Mouse (Mus musculus): Measurements from ENCODE around the gene Taf1a. TPM values are rescaled to one million over a fixed set of nuclear protein-coding genes. Genes with fewer than 3 reads are reported as not detected.

Gene Taf1a
- polyA plus RNA-seq, 2 experiments, result 3.5 to 5.5 TPM

DNA sequence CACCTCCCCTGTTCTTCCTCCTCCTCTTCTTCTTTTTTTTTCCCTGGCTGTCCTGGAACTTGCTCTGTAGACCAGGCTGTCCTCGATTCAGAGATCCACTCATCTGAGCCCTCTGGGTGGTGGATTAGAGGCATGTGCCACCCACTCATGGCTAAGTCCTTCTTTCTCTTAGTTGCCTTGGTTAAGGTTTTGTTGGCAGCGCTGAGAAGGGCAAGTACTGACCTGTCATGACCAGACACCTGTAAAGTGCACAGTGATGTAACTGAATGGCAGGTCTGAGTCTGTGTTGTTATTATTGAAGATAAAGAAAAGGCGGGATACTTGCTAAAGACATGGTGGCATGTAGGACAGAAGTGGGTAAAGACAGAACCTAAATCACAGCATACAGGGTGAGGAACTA is 14.6 kb downstream of the Taf1a start:
- H3K4me3 ChIP-seq (ENCODE audit: insufficient read depth in 1 of 2, low read depth in 2 of 2, low read length in 2 of 2), result no peak overlapping the region
- DNase-seq (ENCODE audit: low read depth in 3 of 3, low spot score in 3 of 3) (no peak), ATAC-seq (ENCODE audit: insufficient read depth) (no peak)
- H3K27me3 ChIP-seq (ENCODE audit: control insufficient read depth, insufficient read depth, low read length), result no peaks in the 10 kb centered on the region
- no peak overlapping the region for H3K27ac ChIP-seq
- 73% methylated on average over 3 of the region's 3 CpGs for WGBS (ENCODE audit: insufficient replicate concordance)
- TF ChIP-seq EP300 (IDR thresholded peaks at IDR 0.05; ENCODE audit: low read depth), result no peak
- TF ChIP-seq CTCF (IDR thresholded peaks at IDR 0.05; ENCODE audit: low read depth), result no peak
- no peaks in the 10 kb centered on the region for H3K4me1 ChIP-seq (replicated peaks; ENCODE audit: control insufficient read depth in 2 of 2, insufficient read depth in 2 of 2, low read length in 1 of 2)
- H3K9ac ChIP-seq (replicated peaks), result no peak overlapping the region
- H3K4me2 ChIP-seq (ENCODE audit: low read depth), result no peak overlapping the region
- H3K9me3 ChIP-seq (ENCODE audit: control insufficient read depth, low read length), result no peaks in the 10 kb centered on the region
- peaks cover 11% of the 10 kb centered on the region for H3K36me3 ChIP-seq (replicated peaks; ENCODE audit: control insufficient read depth, insufficient read depth, low read depth)

GRCm38 (mm10) chr1:183414081-183414727 is 25.4 kb downstream of the Taf1a start:
- Histone ChIP-seq H3K4me1 (replicated peaks; ENCODE audit: control insufficient read depth in 2 of 2, insufficient read depth in 2 of 2, low read length in 1 of 2) (no peaks in the 10 kb centered on the region), H3K36me3 (replicated peaks; ENCODE audit: control insufficient read depth, insufficient read depth, low read depth) (no peaks in the 10 kb centered on the region; the same call in 1 of the 2 replicates), H3K4me2 (ENCODE audit: low read depth) (no peak overlapping the region), H3K27ac (no peak overlapping the region), H3K9ac (replicated peaks) (no peak overlapping the region), H3K27me3 (ENCODE audit: control insufficient read depth, insufficient read depth, low read length) (no peaks in the 10 kb centered on the region), H3K9me3 (ENCODE audit: control insufficient read depth, low read length) (no peaks in the 10 kb centered on the region), H3K4me3 (ENCODE audit: insufficient read depth in 1 of 2, low read depth in 2 of 2, low read length in 2 of 2) (no peak overlapping the region)
- TF ChIP-seq CTCF (IDR thresholded peaks at IDR 0.05; ENCODE audit: low read depth) (no peak), EP300 (IDR thresholded peaks at IDR 0.05; ENCODE audit: low read depth) (no peak)
- ATAC-seq (ENCODE audit: insufficient read depth) (no peak), DNase-seq (ENCODE audit: low read depth in 3 of 3, low spot score in 3 of 3) (no peak)
- 69% methylated on average over 15 of the region's 15 CpGs for WGBS (ENCODE audit: insufficient replicate concordance)

DNA sequence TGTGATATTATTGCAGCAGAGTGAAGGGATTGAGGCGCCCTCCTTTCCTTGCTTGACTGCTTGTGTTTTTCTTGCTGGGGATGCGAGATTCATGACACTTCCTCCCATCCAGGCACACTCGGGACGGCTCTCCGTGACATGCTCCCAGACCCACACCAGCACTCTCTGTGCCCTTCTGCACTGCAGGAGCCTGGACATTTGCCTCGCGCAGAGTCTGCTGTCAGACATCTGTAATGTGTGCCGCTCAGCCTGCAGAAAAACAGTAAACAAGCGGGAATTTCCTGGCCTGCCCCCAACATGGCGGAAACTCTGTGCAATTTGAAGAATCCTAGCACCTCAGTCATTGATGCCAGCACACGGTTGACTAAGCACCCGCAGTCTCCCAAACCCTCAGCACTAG is 29.1 kb downstream of the Taf1a start, which contains the start of gene Hhipl2:
Hhipl2 (plus strand) TSS at position 343 of the 400 bp plus-strand sequence.
- 66% methylated on average over 12 of the region's 12 CpGs for WGBS (ENCODE audit: insufficient replicate concordance)
- no peak within 1 kb of the TSS for H3K27ac ChIP-seq
- no peak for DNase-seq (ENCODE audit: low read depth in 3 of 3, low spot score in 3 of 3)
- H3K9ac ChIP-seq (replicated peaks), result no peak within 1 kb of the TSS
- no peaks in the 10 kb centered on the region for H3K9me3 ChIP-seq (ENCODE audit: control insufficient read depth, low read length)
- H3K4me2 ChIP-seq (ENCODE audit: low read depth), result no peak within 1 kb of the TSS
- no peaks in the 10 kb centered on the region for H3K27me3 ChIP-seq (ENCODE audit: control insufficient read depth, insufficient read depth, low read length)
- no peak for ATAC-seq (ENCODE audit: insufficient read depth)
- no peak within 1 kb of the TSS for H3K4me3 ChIP-seq (ENCODE audit: insufficient read depth in 1 of 2, low read depth in 2 of 2, low read length in 2 of 2)
- TF ChIP-seq CTCF (IDR thresholded peaks at IDR 0.05; ENCODE audit: low read depth) (no peak), EP300 (IDR thresholded peaks at IDR 0.05; ENCODE audit: low read depth) (no peak)
- H3K36me3 ChIP-seq (replicated peaks; ENCODE audit: control insufficient read depth, insufficient read depth, low read depth), result no peaks in the 10 kb centered on the region
- H3K4me1 ChIP-seq (replicated peaks; ENCODE audit: control insufficient read depth in 2 of 2, insufficient read depth in 2 of 2, low read length in 1 of 2), result no peaks in the 10 kb centered on the region

DNA sequence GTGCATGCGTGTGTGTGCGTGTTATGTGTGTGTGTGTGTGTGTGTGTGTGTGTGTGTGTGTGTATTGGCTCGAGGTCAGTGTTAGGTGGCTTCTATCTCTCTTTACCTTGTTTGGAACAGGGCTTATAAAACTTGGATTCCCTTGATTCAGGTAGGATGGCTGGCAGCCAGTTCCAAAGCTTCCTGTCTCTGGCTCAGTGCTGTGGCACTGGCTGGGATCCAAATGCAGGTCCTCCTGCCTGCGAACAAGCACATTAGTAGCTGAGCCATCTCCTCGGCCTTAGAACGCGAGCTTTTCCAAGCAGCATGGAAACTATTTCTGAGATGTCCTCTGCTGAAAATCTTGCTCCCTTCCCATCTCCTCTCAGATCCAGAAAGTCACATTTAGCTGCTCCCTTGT is 31.0 kb downstream of the Taf1a start:
- H3K4me3 ChIP-seq (ENCODE audit: insufficient read depth in 1 of 2, low read depth in 2 of 2, low read length in 2 of 2), result no peak overlapping the region
- ATAC-seq (ENCODE audit: insufficient read depth) (no peak), DNase-seq (ENCODE audit: low read depth in 3 of 3, low spot score in 3 of 3) (no peak)
- no peaks in the 10 kb centered on the region for H3K36me3 ChIP-seq (replicated peaks; ENCODE audit: control insufficient read depth, insufficient read depth, low read depth)
- no peak overlapping the region for H3K27ac ChIP-seq
- no peak overlapping the region for H3K4me2 ChIP-seq (ENCODE audit: low read depth)
- H3K9ac ChIP-seq (replicated peaks), result no peak overlapping the region
- no peaks in the 10 kb centered on the region for H3K4me1 ChIP-seq (replicated peaks; ENCODE audit: control insufficient read depth in 2 of 2, insufficient read depth in 2 of 2, low read length in 1 of 2)
- WGBS (ENCODE audit: insufficient replicate concordance), result 72% methylated on average over 7 of the region's 7 CpGs
- H3K27me3 ChIP-seq (ENCODE audit: control insufficient read depth, insufficient read depth, low read length), result no peaks in the 10 kb centered on the region
- no peak for TF ChIP-seq EP300 (IDR thresholded peaks at IDR 0.05; ENCODE audit: low read depth)
- no peak for TF ChIP-seq CTCF (IDR thresholded peaks at IDR 0.05; ENCODE audit: low read depth)
- H3K9me3 ChIP-seq (ENCODE audit: control insufficient read depth, low read length), result no peaks in the 10 kb centered on the region

GRCm38 (mm10) chr1:183420296-183420695 is 31.5 kb downstream of the Taf1a start:
- no peaks in the 10 kb centered on the region for H3K9me3 ChIP-seq (ENCODE audit: control insufficient read depth, low read length)
- H3K27ac ChIP-seq, result no peak overlapping the region
- no peaks in the 10 kb centered on the region for H3K36me3 ChIP-seq (replicated peaks; ENCODE audit: control insufficient read depth, insufficient read depth, low read depth)
- 74% methylated on average over 10 of the region's 10 CpGs for WGBS (ENCODE audit: insufficient replicate concordance)
- H3K4me2 ChIP-seq (ENCODE audit: low read depth), result no peak overlapping the region
- no peaks in the 10 kb centered on the region for H3K4me1 ChIP-seq (replicated peaks; ENCODE audit: control insufficient read depth in 2 of 2, insufficient read depth in 2 of 2, low read length in 1 of 2)
- ATAC-seq (ENCODE audit: insufficient read depth) (no peak), DNase-seq (ENCODE audit: low read depth in 3 of 3, low spot score in 3 of 3) (no peak)
- no peak overlapping the region for H3K9ac ChIP-seq (replicated peaks)
- H3K4me3 ChIP-seq (ENCODE audit: insufficient read depth in 1 of 2, low read depth in 2 of 2, low read length in 2 of 2), result no peak overlapping the region
- no peaks in the 10 kb centered on the region for H3K27me3 ChIP-seq (ENCODE audit: control insufficient read depth, insufficient read depth, low read length)
- TF ChIP-seq CTCF (IDR thresholded peaks at IDR 0.05; ENCODE audit: low read depth) (no peak), EP300 (IDR thresholded peaks at IDR 0.05; ENCODE audit: low read depth) (no peak)
